ENCODE assay signal across 8 mouse cellular contexts in the genomic region with DNA sequence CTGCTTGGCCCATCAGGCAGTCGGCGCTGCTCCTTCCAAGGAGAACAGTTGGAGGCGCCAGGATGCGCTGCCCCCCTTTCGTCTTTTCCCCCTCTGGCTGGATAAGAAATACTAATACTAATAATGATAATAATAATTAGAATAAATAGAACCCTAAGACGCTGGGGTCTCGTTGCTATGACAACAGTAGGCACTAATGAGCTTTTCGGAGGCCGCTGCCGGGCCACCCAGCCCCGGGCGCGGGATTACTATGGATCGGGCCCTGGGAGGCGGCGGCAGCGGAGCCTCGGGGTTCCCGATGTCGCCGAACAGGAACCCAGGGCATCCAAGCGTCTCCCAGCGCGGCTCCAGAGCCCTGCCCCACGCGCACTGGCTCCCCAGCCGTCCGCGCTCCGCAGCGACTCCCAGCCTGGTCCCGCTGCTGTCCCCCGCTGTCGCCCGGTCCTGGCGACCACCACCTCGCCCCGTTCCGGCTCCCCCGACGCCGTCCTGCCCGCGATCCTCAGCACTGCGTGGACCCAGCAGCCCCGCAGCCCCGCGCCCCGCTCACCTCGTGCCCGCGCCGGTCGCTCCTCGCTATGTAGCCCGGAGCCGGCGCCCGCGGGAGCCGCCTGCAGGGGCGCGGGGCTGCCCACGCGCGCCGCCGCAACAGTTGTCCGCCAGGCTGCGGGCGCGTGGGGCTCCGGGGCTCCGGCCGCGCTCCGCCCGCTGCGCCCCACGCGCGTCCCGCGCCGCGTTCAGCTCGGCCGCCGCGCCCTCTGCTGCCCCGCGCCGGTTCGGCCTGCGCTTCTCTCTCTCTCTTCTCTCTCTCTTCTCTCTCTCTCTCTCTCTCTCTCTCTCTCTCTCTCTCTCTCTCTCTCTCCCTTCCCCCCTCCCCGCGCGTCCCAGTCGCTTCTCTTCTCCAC. TPM values are rescaled to one million over a fixed set of nuclear protein-coding genes. Genes with fewer than 3 reads are reported as not detected.
A peak's percentile ranks its signal among the peaks of the same experiment; 100 is the strongest.
DNase-seq lines count a peak whose midpoint lies in the region; ATAC-seq lines count a peak whose summit lies in the region.

No protein-coding gene starts in this region.

- H3K4me3 ChIP-seq in heart, embryonic 16.5 days (ENCODE audit: low read length) = peak overlapping the region; percentile 54
- peak overlapping the region; percentile 56 for H3K4me3 ChIP-seq in forebrain, embryonic 14.5 days (ENCODE audit: low read depth, low read length)
- peak overlapping the region; percentile 51 for H3K4me3 ChIP-seq in limb, embryonic 15.5 days
- H3K4me3 ChIP-seq in stomach, embryonic 15.5 days (replicated peaks) = peak overlapping the region; percentile 50

- H3K4me1 ChIP-seq in heart, embryonic 16.5 days (ENCODE audit: control insufficient read depth, insufficient read depth, low read length) = peaks cover 12% of the 10 kb centered on the region
- H3K4me1 ChIP-seq in forebrain, embryonic 14.5 days (ENCODE audit: control insufficient read depth, insufficient read depth, low read length) = peaks cover 30% of the 10 kb centered on the region
- H3K4me1 ChIP-seq in limb, embryonic 15.5 days = peaks cover 41% of the 10 kb centered on the region
- peaks cover 19% of the 10 kb centered on the region for H3K4me1 ChIP-seq in stomach, embryonic 15.5 days

- WGBS in heart, embryonic 16.5 days = 2% methylated on average over 77 of the region's 99 CpGs
- WGBS in forebrain, embryonic 14.5 days = under 1% methylated on average over 98 of the region's 99 CpGs
- 1% methylated on average over 78 of the region's 99 CpGs for WGBS in limb, embryonic 15.5 days
- whole genome bisulfite sequencing in stomach, embryonic 15.5 days = 1% methylated on average over 89 of the region's 99 CpGs

- peaks cover 60% of the 10 kb centered on the region for H3K27me3 ChIP-seq in heart, embryonic 16.5 days (ENCODE audit: control insufficient read depth, insufficient read depth, low read length)
- peaks cover 6% of the 10 kb centered on the region for H3K27me3 ChIP-seq in forebrain, embryonic 14.5 days (replicated peaks; ENCODE audit: control insufficient read depth, insufficient read depth, low read length)
- H3K27me3 ChIP-seq in limb, embryonic 15.5 days = peaks cover 80% of the 10 kb centered on the region
- peaks cover 44% of the 10 kb centered on the region for H3K27me3 ChIP-seq in stomach, embryonic 15.5 days (replicated peaks)

- peak overlapping the region; percentile 56 for H3K9ac ChIP-seq in heart, embryonic 16.5 days (ENCODE audit: low read length)
- H3K9ac ChIP-seq in forebrain, embryonic 14.5 days (ENCODE audit: low read length) = peak overlapping the region; percentile 84
- peak overlapping the region; percentile 42 for H3K9ac ChIP-seq in limb, embryonic 15.5 days
- H3K9ac ChIP-seq in stomach, embryonic 15.5 days = peak overlapping the region; percentile 12; the same call in 1 of the 2 replicates

- no peak for DNase-seq in heart, adult 8-10 months (ENCODE audit: low spot score)
- DNase-seq in ZHBTc4 (ENCODE audit: low read depth, low spot score) = peak; percentile 29
- peak; percentile 61 for DNase-seq in forebrain, embryonic 14.5 days (ENCODE audit: low spot score)
- DNase-seq in B cell, adult 2 months = no peak

- ATAC-seq in heart, embryonic 16.5 days (replicated peaks; ENCODE audit: extremely low read depth, insufficient read depth, low FRiP score) = no peak
- peak; percentile 51 for ATAC-seq in forebrain, embryonic 14.5 days
- ATAC-seq in limb, embryonic 15.5 days (ENCODE audit: insufficient number of reproducible peaks, low FRiP score, low TSS enrichment, low read depth) = no peak
- ATAC-seq in stomach, embryonic 15.5 days (ENCODE audit: insufficient read depth, low FRiP score, low read depth) = no peak
- no peak for ATAC-seq in frontal cortex, adult (ENCODE audit: low TSS enrichment)

- H3K36me3 ChIP-seq in heart, embryonic 16.5 days (ENCODE audit: control insufficient read depth, insufficient read depth) = no peaks in the 10 kb centered on the region
- no peaks in the 10 kb centered on the region for H3K36me3 ChIP-seq in forebrain, embryonic 14.5 days (ENCODE audit: control insufficient read depth, insufficient read depth, low read length)
- no peaks in the 10 kb centered on the region for H3K36me3 ChIP-seq in limb, embryonic 15.5 days
- no peaks in the 10 kb centered on the region for H3K36me3 ChIP-seq in stomach, embryonic 15.5 days

- no peak overlapping the region for H3K27ac ChIP-seq in heart, embryonic 16.5 days (ENCODE audit: low read length)
- H3K27ac ChIP-seq in forebrain, embryonic 14.5 days (ENCODE audit: low read depth, low read length) = peak overlapping the region; percentile 55
- H3K27ac ChIP-seq in limb, embryonic 15.5 days = no peak overlapping the region
- no peak overlapping the region for H3K27ac ChIP-seq in stomach, embryonic 15.5 days

- peak overlapping the region; percentile 88 for H3K4me2 ChIP-seq in heart, embryonic 16.5 days (ENCODE audit: low read depth, low read length)
- H3K4me2 ChIP-seq in forebrain, embryonic 14.5 days (ENCODE audit: low read length) = peak overlapping the region; percentile 88
- H3K4me2 ChIP-seq in limb, embryonic 15.5 days = peak overlapping the region; percentile 94
- peak overlapping the region; percentile 93 for H3K4me2 ChIP-seq in stomach, embryonic 15.5 days

- no peaks in the 10 kb centered on the region for H3K9me3 ChIP-seq in heart, embryonic 16.5 days (replicated peaks; ENCODE audit: control insufficient read depth, low read length)
- no peaks in the 10 kb centered on the region for H3K9me3 ChIP-seq in forebrain, embryonic 14.5 days (replicated peaks; ENCODE audit: control insufficient read depth, low read length)
- H3K9me3 ChIP-seq in limb, embryonic 15.5 days = no peaks in the 10 kb centered on the region
- no peaks in the 10 kb centered on the region for H3K9me3 ChIP-seq in stomach, embryonic 15.5 days

RNA-seq across cellular contexts. Expression of gene Shisal1, which starts 0.8 kb away (rescaled TPM):
- 0.64 and 1.1 TPM in 2 replicates for polyA plus RNA-seq in heart, embryonic 16.5 days (2015; fragmentation: Nextera tagmentation; extraction: Ambion mirVana)
- total RNA-seq in heart, adult 8-10 months (2022) = 1 to 10 TPM; 1.0 to 1.6 (median 1.5) TPM
- polyA plus RNA-seq in forebrain, embryonic 14.5 days (2014; fragmentation: Nextera tagmentation; extraction: Ambion mirVana) = 7.9 and 9.6 TPM in 2 replicates
- 4.1 and 6.0 TPM in 2 replicates for polyA plus RNA-seq in limb, embryonic 15.5 days (2015; fragmentation: Nextera tagmentation; extraction: Ambion mirVana)
- polyA plus RNA-seq in stomach, embryonic 15.5 days (2015; fragmentation: Nextera tagmentation; extraction: Ambion mirVana) = 2.6 and 3.3 TPM in 2 replicates

Comparison
In these comparisons a context has a peak if more than half of its experiments do, and no peak if none do; other contexts are left out.
1. H3K9ac ChIP-seq: peak in every context shown above with its lines; median percentile 84 in forebrain, embryonic 14.5 days; 56 in heart, embryonic 16.5 days; 42 in limb, embryonic 15.5 days; 12 in stomach, embryonic 15.5 days.
2. DNase-seq: peak in ZHBTc4 (single experiment) and forebrain, embryonic 14.5 days (single experiment); none in heart, adult 8-10 months (single experiment) and B cell, adult 2 months (0 of 2).
3. Peak in every context shown above with its lines, with median percentiles within 50 percentile points of each other: H3K4me2 ChIP-seq and H3K4me3 ChIP-seq.